Mouse (Mus musculus) midbrain, postnatal 0 days (tissue): ENCODE data around the gene Csnk1e. TPM values are rescaled to one million over a fixed set of nuclear protein-coding genes. Genes with fewer than 3 reads are reported as not detected.
A peak's percentile ranks its signal among the peaks of the same experiment; 100 is the strongest.

ENCODE experiments used
- ATAC-seq: fragments of 200-750 bp; cut with Nextera tagmentation; 2 replicates; pipeline ENCODE4 v1.8.0; 2017; ENCODE audit warnings: moderate number of reproducible peaks, mild to moderate bottlenecking, moderate TSS enrichment, moderate library complexity; ENCODE audit not compliant: low FRiP score
- DNase-seq: peaks from one replicate; pipeline ENCODE4 v3.0.0-alpha.2; 2015; ENCODE audit warnings: low spot score
- H3K27ac ChIP-seq: fragments of 300-500 bp; sonication (generic); 2 replicates; pipeline ENCODE4 v1.5.1; 2014; ENCODE audit warnings: low read depth, mild to moderate bottlenecking, low read length, mixed read lengths
- H3K27me3 ChIP-seq: fragments of 300-500 bp; sonication (generic); 2 replicates; pipeline ENCODE4 v1.6.1; 2014; ENCODE audit warnings: low read length, control low read depth, mixed read lengths; ENCODE audit not compliant: insufficient read depth
- H3K36me3 ChIP-seq: fragments of 300-500 bp; sonication (generic); 2 replicates; pipeline ENCODE4 v1.6.1; 2014; ENCODE audit warnings: low read length, control low read depth, mixed read lengths; ENCODE audit not compliant: insufficient read depth
- H3K4me1 ChIP-seq: fragments of 300-500 bp; sonication (generic); 2 replicates; pipeline ENCODE4 v1.6.1; 2014; ENCODE audit warnings: mild to moderate bottlenecking, control low read depth, antibody characterized with exemption, low read length, mixed read lengths; ENCODE audit not compliant: insufficient read depth
- H3K4me2 ChIP-seq: fragments of 300-500 bp; sonication (generic); 2 replicates; pipeline ENCODE4 v1.6.1; 2014; ENCODE audit warnings: low read depth, mild to moderate bottlenecking, low read length, mixed read lengths; ENCODE audit not compliant: poor library complexity, severe bottlenecking
- H3K4me3 ChIP-seq: fragments of 300-500 bp; sonication (generic); 2 replicates; pipeline ENCODE4 v1.5.1; 2014; ENCODE audit warnings: low read depth, mild to moderate bottlenecking, low read length, moderate library complexity
- H3K9ac ChIP-seq: fragments of 300-500 bp; sonication (generic); replicated peaks from 2 replicates; pipeline ENCODE4 v1.6.1; 2014; ENCODE audit warnings: mild to moderate bottlenecking, low read length, moderate library complexity, mixed read lengths; ENCODE audit not compliant: poor library complexity, severe bottlenecking
- H3K9me3 ChIP-seq: fragments of 300-500 bp; sonication (generic); 2 replicates; pipeline ENCODE4 v1.6.1; 2016; ENCODE audit warnings: low read length, control low read depth
- CTCF ChIP-seq: IDR thresholded peaks from 2 replicates; pipeline ENCODE4 v1.5.1; 2016; ENCODE audit warnings: antibody characterized with exemption, mild to moderate bottlenecking
- WGBS: fragments of 180-500 bp; shearing (Covaris S2); extraction: QIAGEN DNeasy Blood & Tissue Kit; methylation state at CpG from one replicate; pipeline ENCODE4 v1.1.7; 2014; 5-methylcytosine and 5-hydroxymethylcytosine counted together
- polyA plus RNA-seq: library from polyadenylated mRNA; unstranded; fragments of >200 nt; fragmentation: Nextera tagmentation; extraction: Ambion mirVana; gene quantifications from 2 replicates; pipeline ENCODE4 v1.2.1, GENCODE M21; 2015
- total RNA-seq: library from RNA; depleted of rRNA; stranded (reverse); fragments of >200 nt; gene quantifications from 2 replicates; pipeline ENCODE4 v1.2.3, GENCODE M21; 2014

The Csnk1e gene
- total and polyA plus RNA-seq, 2 experiments from 2014 or later: 195 to 378 TPM

DNA sequence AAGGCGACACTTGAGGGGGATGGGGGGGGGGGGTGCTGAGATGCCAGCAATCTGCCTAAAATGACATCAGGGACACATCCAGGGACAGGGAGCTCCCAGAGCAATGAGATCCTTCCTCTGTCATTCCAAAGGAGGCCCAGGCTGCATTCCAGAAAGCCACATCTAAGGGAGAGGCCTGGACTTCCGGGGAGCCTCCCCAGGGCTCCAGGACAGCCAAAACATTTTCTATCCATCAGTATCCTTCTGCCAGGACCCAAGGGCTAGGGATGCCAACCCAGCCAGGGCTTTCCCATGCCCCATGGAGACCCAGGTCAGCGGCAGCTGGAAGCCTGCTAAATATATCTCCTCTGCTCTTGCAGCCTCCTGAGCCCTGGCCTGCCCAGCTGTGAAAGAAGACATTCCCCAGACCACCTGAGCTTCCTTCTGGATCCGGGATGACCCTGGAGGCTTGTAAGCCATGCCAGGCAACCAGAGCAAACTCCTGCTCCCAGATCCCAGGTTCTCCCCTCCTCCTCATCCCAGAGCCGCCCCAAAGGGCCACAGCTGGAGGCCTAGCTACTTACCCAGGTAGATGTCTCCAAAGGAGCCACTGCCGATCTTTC is 17.1 kb downstream of the Csnk1e start:
- Histone ChIP-seq H3K9me3 (no peaks in the 10 kb centered on the region), H3K4me1 (peaks cover 29% of the 10 kb centered on the region), H3K4me2 (peak overlapping the region; percentile 20; the same call in 1 of the 2 replicates), H3K36me3 (peaks cover 28% of the 10 kb centered on the region), H3K9ac (peak overlapping the region; percentile 98; the same call in 1 of the 2 replicates), H3K27me3 (no peaks in the 10 kb centered on the region), H3K27ac (no peak overlapping the region), H3K4me3 (0 out of 2 replicates have a peak overlapping the region, but pooled peaks have one; percentile 1)
- ATAC-seq (no peak), DNase-seq (no peak)
- no peak for TF ChIP-seq CTCF
- 82% methylated on average over 6 of the region's 6 CpGs for WGBS

DNA sequence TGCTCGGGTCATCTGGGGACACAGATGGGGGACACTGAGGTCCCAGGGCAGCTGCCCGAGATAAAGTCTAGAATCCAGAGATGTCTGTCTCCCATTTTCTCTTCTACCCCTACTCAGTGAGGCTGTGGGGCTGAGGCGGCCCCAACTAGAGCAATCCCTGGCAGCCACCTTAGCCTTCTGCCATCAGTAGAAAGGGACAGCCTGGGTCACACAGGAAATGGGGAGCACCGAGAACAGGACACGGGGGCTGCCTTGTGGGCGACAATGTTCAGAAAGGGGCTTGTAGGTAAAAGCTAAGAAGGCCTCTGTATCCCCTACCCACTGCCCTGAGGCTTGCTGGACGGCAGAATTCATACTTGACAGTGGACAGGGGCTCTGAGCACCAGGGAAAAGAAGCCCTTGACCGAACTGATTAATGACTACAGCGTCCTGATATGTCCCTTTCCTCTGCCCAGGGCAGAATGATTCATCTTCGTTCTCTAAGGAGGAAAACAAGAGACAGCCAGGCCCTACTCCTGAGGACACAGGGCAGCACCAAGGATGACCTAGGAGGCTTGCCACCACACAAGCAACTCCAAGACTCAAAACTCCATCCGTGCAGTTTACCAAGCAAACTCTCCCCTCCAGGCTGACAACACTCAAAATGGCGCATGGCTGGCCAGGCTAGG is 17.7 kb downstream of the Csnk1e start:
- Histone ChIP-seq H3K27me3 (no peaks in the 10 kb centered on the region), H3K4me1 (peaks cover 29% of the 10 kb centered on the region), H3K36me3 (peaks cover 28% of the 10 kb centered on the region), H3K4me2 (no peak overlapping the region), H3K27ac (no peak overlapping the region), H3K9ac (no peak overlapping the region; the same call in 1 of the 2 replicates), H3K4me3 (no peak overlapping the region), H3K9me3 (no peaks in the 10 kb centered on the region)
- 91% methylated on average over 12 of the region's 12 CpGs for WGBS
- DNase-seq: no peak
- no peak for TF ChIP-seq CTCF
- ATAC-seq: no peak

DNA sequence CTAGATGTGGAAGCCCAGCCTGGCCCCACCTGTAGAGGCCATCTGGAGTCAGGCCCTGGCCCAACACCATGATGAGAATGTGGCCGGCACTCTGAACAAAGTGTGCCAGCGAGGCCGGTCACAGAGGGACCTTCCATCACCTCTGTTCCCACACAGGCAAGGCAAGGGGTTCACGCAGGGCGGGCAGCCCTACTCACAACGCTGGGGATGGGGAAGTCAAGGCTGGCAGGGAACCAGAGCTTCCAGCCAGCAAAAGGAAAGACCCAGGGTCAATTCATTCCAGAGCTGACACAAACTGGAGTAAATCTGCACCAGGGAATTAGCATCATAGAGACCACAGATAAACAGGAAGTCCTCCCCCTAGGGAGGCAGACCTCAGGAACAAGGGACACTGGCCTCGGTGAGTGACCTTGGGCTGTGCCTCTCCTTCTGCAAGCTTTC is 18.9 kb downstream of the Csnk1e start:
- peaks cover 32% of the 10 kb centered on the region for H3K36me3 ChIP-seq
- H3K27ac ChIP-seq: no peak overlapping the region
- TF ChIP-seq CTCF: no peak

DNA sequence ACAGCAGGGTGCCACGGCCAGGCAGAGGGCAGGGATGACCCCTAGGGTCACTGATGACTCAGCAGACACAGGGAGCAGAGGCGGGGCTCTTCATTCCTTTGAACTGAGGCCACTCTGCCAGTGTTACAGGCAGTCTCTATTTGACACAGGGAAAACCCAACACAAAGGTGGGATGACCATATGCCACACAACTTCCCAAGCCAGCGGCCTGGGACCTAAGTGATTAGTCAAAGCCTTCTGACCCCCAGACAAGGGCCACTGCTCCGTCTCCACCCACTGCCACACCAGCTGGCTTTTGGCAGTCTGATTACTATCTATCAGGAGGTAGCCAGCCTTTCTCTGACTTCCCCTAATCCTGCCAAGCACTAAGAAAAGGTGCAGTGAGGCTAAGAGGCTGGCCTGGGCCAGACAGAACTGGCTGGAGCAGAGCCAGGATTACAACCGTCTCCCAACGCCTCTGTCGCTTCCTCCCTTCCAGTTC is 20.1 kb downstream of the Csnk1e start:
- DNase-seq: peak; percentile 49
- H3K4me1 ChIP-seq: peaks cover 24% of the 10 kb centered on the region
- no peaks in the 10 kb centered on the region for H3K27me3 ChIP-seq
- TF ChIP-seq CTCF: no peak
- 23% methylated on average over 7 of the region's 7 CpGs for WGBS
- H3K9ac ChIP-seq: 0 out of 2 replicates have a peak overlapping the region, but pooled peaks have one; percentile 13
- H3K36me3 ChIP-seq: peaks cover 37% of the 10 kb centered on the region
- no peak overlapping the region for H3K4me3 ChIP-seq
- no peak overlapping the region for H3K4me2 ChIP-seq
- 0 out of 2 replicates have a peak overlapping the region, but pooled peaks have one; percentile 18 for H3K27ac ChIP-seq
- H3K9me3 ChIP-seq: no peaks in the 10 kb centered on the region
- ATAC-seq: no peak

More for the DNA sequence above, 18.9 kb downstream of the Csnk1e start:
- H3K27me3 ChIP-seq: no peaks in the 10 kb centered on the region
- H3K4me2 ChIP-seq: no peak overlapping the region
- no peak overlapping the region for H3K9ac ChIP-seq
- H3K9me3 ChIP-seq: no peaks in the 10 kb centered on the region
- DNase-seq (no peak), ATAC-seq (no peak)
- H3K4me1 ChIP-seq: peaks cover 29% of the 10 kb centered on the region
- H3K4me3 ChIP-seq: no peak overlapping the region
- WGBS: 56% methylated on average over 7 of the region's 7 CpGs

DNA sequence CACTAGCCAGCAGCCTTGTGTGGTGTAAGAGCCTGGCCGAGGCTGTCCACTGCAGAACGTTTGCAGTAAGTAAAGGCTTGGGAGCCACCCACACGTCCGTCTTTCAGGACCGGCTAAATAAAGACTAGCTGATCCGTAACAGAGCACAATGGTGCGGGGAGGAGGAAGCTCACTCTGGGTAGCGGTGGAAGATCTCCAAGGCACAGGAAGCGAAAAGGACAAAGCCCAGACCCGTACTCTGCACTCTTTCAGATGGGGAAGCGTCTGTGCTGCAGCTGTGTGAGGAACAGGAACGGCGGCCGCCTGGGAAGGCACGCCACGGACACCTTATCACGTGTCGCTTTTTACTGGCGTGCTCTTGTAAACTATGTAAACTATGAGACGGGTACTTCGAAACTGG is 22.5 kb downstream of the Csnk1e start:
- 0 out of 2 replicates have a peak overlapping the region, but pooled peaks have one; percentile 14 for H3K27ac ChIP-seq
- no peak overlapping the region for H3K9ac ChIP-seq
- H3K27me3 ChIP-seq: no peaks in the 10 kb centered on the region
- TF ChIP-seq CTCF: no peak
- no peak overlapping the region for H3K4me2 ChIP-seq
- no peak for DNase-seq
- 0 out of 2 replicates have a peak, but pooled peaks cover 7% of the 10 kb centered on the region for H3K4me1 ChIP-seq
- no peaks in the 10 kb centered on the region for H3K9me3 ChIP-seq
- peaks cover 53% of the 10 kb centered on the region for H3K36me3 ChIP-seq
- H3K4me3 ChIP-seq: no peak overlapping the region
- ATAC-seq: no peak; the same call in 1 of the 2 replicates
- WGBS: 31% methylated on average over 21 of the region's 21 CpGs

DNA sequence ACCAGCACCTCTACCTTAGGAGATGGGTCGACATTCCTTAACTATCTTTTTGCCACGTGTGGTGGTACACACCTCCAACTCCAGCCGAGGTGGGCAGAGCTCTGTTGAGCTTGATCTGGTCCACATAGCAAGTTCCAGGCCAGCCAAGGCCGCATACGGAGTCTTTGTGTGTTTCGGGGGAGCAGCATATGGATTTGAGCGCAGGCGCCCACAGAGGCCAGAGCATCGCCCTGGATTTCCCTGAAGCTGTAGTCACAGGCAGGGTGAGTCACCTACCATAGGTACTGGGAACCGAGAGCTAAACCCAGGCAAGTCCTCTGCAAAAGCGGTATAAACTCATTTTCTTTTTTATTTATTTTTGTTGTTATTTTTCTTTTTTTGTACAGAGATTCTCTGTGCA is 23.0 kb downstream of the Csnk1e start:
- Histone ChIP-seq H3K4me2 (no peak overlapping the region), H3K9ac (no peak overlapping the region), H3K27me3 (no peaks in the 10 kb centered on the region), H3K27ac (no peak overlapping the region), H3K9me3 (no peaks in the 10 kb centered on the region), H3K36me3 (peaks cover 52% of the 10 kb centered on the region), H3K4me1 (0 out of 2 replicates have a peak, but pooled peaks cover 7% of the 10 kb centered on the region), H3K4me3 (no peak overlapping the region)
- DNase-seq: no peak
- TF ChIP-seq CTCF: no peak
- 88% methylated on average over 11 of the region's 11 CpGs for WGBS
- ATAC-seq: no peak
